Mouse (Mus musculus) hindbrain, embryonic 15.5 days (tissue): ENCODE measurements at regions not wholly inside any gene's neighbourhood (a gene's known extent, or its start where the extent isn't known, plus 50 kb on each side); places are given as distances from the start of the nearest gene placed in this dataset.

Source experiments
- ATAC-seq: fragments of 200-750 bp; cut with Nextera tagmentation; 2 replicates; pipeline ENCODE4 v1.8.0; 2017; ENCODE audit warnings: low read depth, moderate number of reproducible peaks, moderate TSS enrichment; ENCODE audit not compliant: low FRiP score
- H3K27ac ChIP-seq: fragments of 300-500 bp; sonication (generic); replicated peaks from 2 replicates; pipeline ENCODE4 v1.5.1; 2015; ENCODE audit warnings: mild to moderate bottlenecking, inconsistent platforms
- H3K27me3 ChIP-seq: fragments of 300-500 bp; sonication (generic); 2 replicates; pipeline ENCODE4 v1.6.1; 2015; ENCODE audit warnings: control low read depth, inconsistent platforms
- H3K36me3 ChIP-seq: fragments of 300-500 bp; sonication (generic); 2 replicates; pipeline ENCODE4 v1.6.1; 2015; ENCODE audit warnings: control low read depth, inconsistent platforms
- H3K4me1 ChIP-seq: fragments of 300-500 bp; sonication (generic); replicated peaks from 2 replicates; pipeline ENCODE4 v1.6.1; 2015; ENCODE audit warnings: control low read depth, inconsistent platforms
- H3K4me2 ChIP-seq: fragments of 300-500 bp; sonication (generic); 2 replicates; pipeline ENCODE4 v1.6.1; 2015; ENCODE audit warnings: moderate library complexity, mild to moderate bottlenecking, inconsistent platforms
- H3K4me3 ChIP-seq: fragments of 300-500 bp; sonication (generic); 2 replicates; pipeline ENCODE4 v1.5.1; 2015; ENCODE audit warnings: mild to moderate bottlenecking, inconsistent platforms
- H3K9ac ChIP-seq: fragments of 300-500 bp; sonication (generic); 2 replicates; pipeline ENCODE4 v1.6.1; 2015; ENCODE audit warnings: inconsistent platforms
- H3K9me3 ChIP-seq: fragments of 300-500 bp; sonication (generic); 2 replicates; pipeline ENCODE4 v1.6.1; 2016; ENCODE audit warnings: control low read depth, inconsistent platforms
- WGBS: fragments of 180-500 bp; shearing (Covaris S2); methylation state at CpG from one replicate; pipeline ENCODE4 v1.1.7; 2015; 5-methylcytosine and 5-hydroxymethylcytosine counted together

GRCm38 (mm10) chr7:117065771-117066170, 315.0 kb upstream of the Xylt1 start:
- no peak overlapping the region for H3K9ac ChIP-seq
- no peak overlapping the region for H3K27ac ChIP-seq
- no peak for ATAC-seq
- WGBS: 54% methylated on average over 2 of the region's 2 CpGs
- no peaks in the 10 kb centered on the region for H3K36me3 ChIP-seq
- H3K4me2 ChIP-seq: no peak overlapping the region
- H3K27me3 ChIP-seq: no peaks in the 10 kb centered on the region
- no peak overlapping the region for H3K4me3 ChIP-seq
- no peaks in the 10 kb centered on the region for H3K4me1 ChIP-seq
- H3K9me3 ChIP-seq: no peaks in the 10 kb centered on the region

GRCm38 (mm10) chr7:117090911-117091550, 289.7 kb upstream of the Xylt1 start:
- Histone ChIP-seq H3K4me1 (no peaks in the 10 kb centered on the region), H3K9ac (no peak overlapping the region), H3K27me3 (no peaks in the 10 kb centered on the region), H3K4me3 (no peak overlapping the region), H3K4me2 (no peak overlapping the region), H3K9me3 (no peaks in the 10 kb centered on the region), H3K36me3 (no peaks in the 10 kb centered on the region), H3K27ac (no peak overlapping the region)
- WGBS: 60% methylated on average over 6 of the region's 6 CpGs
- no peak for ATAC-seq

- WGBS: 85% methylated on average over 4 of the region's 4 CpGs
- Histone ChIP-seq H3K4me1 (no peaks in the 10 kb centered on the region), H3K4me3 (no peak overlapping the region), H3K27me3 (no peaks in the 10 kb centered on the region), H3K36me3 (no peaks in the 10 kb centered on the region), H3K4me2 (no peak overlapping the region), H3K9ac (no peak overlapping the region), H3K27ac (no peak overlapping the region), H3K9me3 (no peaks in the 10 kb centered on the region)
- no peak for ATAC-seq
Observed at GRCm38 (mm10) chr7:117092860-117093259, 287.9 kb upstream of the Xylt1 start.

- no peak overlapping the region for H3K9ac ChIP-seq
- H3K27me3 ChIP-seq: no peaks in the 10 kb centered on the region
- no peaks in the 10 kb centered on the region for H3K9me3 ChIP-seq
Observed at GRCm38 (mm10) chr7:117097618-117098017, 283.2 kb upstream of the Xylt1 start.

GRCm38 (mm10) chr7:117099041-117099440, 281.7 kb upstream of the Xylt1 start:
- no peak overlapping the region for H3K27ac ChIP-seq
- no peak overlapping the region for H3K4me2 ChIP-seq
- 79% methylated on average over 6 of the region's 6 CpGs for WGBS
- H3K4me3 ChIP-seq: no peak overlapping the region
- no peaks in the 10 kb centered on the region for H3K36me3 ChIP-seq
- H3K9me3 ChIP-seq: no peaks in the 10 kb centered on the region
- no peaks in the 10 kb centered on the region for H3K27me3 ChIP-seq
- no peak overlapping the region for H3K9ac ChIP-seq
- no peak for ATAC-seq
- H3K4me1 ChIP-seq: no peaks in the 10 kb centered on the region

More at GRCm38 (mm10) chr7:117097618-117098017, 283.2 kb upstream of the Xylt1 start:
- Histone ChIP-seq H3K4me2 (no peak overlapping the region), H3K4me1 (no peaks in the 10 kb centered on the region), H3K4me3 (no peak overlapping the region), H3K27ac (no peak overlapping the region), H3K36me3 (no peaks in the 10 kb centered on the region)
- WGBS: 69% methylated on average over 3 of the region's 3 CpGs
- ATAC-seq: no peak

GRCm38 (mm10) chr7:117103035-117103434, 277.7 kb upstream of the Xylt1 start:
- H3K27ac ChIP-seq: no peak overlapping the region
- no peak overlapping the region for H3K4me3 ChIP-seq
- no peaks in the 10 kb centered on the region for H3K36me3 ChIP-seq
- no peak for ATAC-seq
- no peaks in the 10 kb centered on the region for H3K27me3 ChIP-seq
- H3K9ac ChIP-seq: no peak overlapping the region
- 80% methylated on average over 5 of the region's 5 CpGs for WGBS
- H3K4me1 ChIP-seq: no peaks in the 10 kb centered on the region
- no peak overlapping the region for H3K4me2 ChIP-seq
- no peaks in the 10 kb centered on the region for H3K9me3 ChIP-seq

- Histone ChIP-seq H3K4me3 (no peak overlapping the region), H3K4me2 (no peak overlapping the region), H3K27ac (no peak overlapping the region), H3K9ac (no peak overlapping the region), H3K36me3 (no peaks in the 10 kb centered on the region), H3K27me3 (no peaks in the 10 kb centered on the region), H3K9me3 (no peaks in the 10 kb centered on the region), H3K4me1 (no peaks in the 10 kb centered on the region)
- WGBS: 89% methylated on average over 7 of the region's 7 CpGs
- no peak for ATAC-seq
Observed at GRCm38 (mm10) chr7:117106691-117107191, 274.0 kb upstream of the Xylt1 start.

- Histone ChIP-seq H3K9ac (no peak overlapping the region), H3K4me2 (no peak overlapping the region), H3K4me1 (no peaks in the 10 kb centered on the region), H3K36me3 (no peaks in the 10 kb centered on the region), H3K9me3 (no peaks in the 10 kb centered on the region), H3K4me3 (no peak overlapping the region), H3K27me3 (no peaks in the 10 kb centered on the region), H3K27ac (no peak overlapping the region)
- 82% methylated on average over 3 of the region's 3 CpGs for WGBS
- ATAC-seq: no peak
Observed at GRCm38 (mm10) chr7:117108391-117108790, 272.4 kb upstream of the Xylt1 start.

- Histone ChIP-seq H3K9ac (no peak overlapping the region), H3K27ac (no peak overlapping the region), H3K4me1 (no peaks in the 10 kb centered on the region), H3K4me2 (no peak overlapping the region), H3K9me3 (no peaks in the 10 kb centered on the region), H3K4me3 (no peak overlapping the region), H3K36me3 (no peaks in the 10 kb centered on the region), H3K27me3 (no peaks in the 10 kb centered on the region)
- WGBS: 80% methylated on average over 3 of the region's 3 CpGs
- no peak for ATAC-seq
Observed at GRCm38 (mm10) chr7:117127728-117128127, 253.1 kb upstream of the Xylt1 start.

GRCm38 (mm10) chr7:117134869-117135268, 245.9 kb upstream of the Xylt1 start:
- Histone ChIP-seq H3K27me3 (no peaks in the 10 kb centered on the region), H3K36me3 (no peaks in the 10 kb centered on the region), H3K9ac (no peak overlapping the region), H3K4me2 (no peak overlapping the region), H3K9me3 (no peaks in the 10 kb centered on the region), H3K4me3 (no peak overlapping the region), H3K27ac (no peak overlapping the region), H3K4me1 (peaks cover 14% of the 10 kb centered on the region)
- WGBS: 91% methylated on average over 1 of the region's 1 CpGs
- ATAC-seq: no peak

GRCm38 (mm10) chr7:117138681-117139080, 242.1 kb upstream of the Xylt1 start:
- Histone ChIP-seq H3K9me3 (no peaks in the 10 kb centered on the region), H3K36me3 (no peaks in the 10 kb centered on the region), H3K27ac (0 out of 2 replicates have a peak overlapping the region, but pooled peaks have one; percentile 54), H3K27me3 (no peaks in the 10 kb centered on the region), H3K4me2 (no peak overlapping the region), H3K4me3 (no peak overlapping the region), H3K9ac (no peak overlapping the region), H3K4me1 (peaks cover 27% of the 10 kb centered on the region)
- no peak for ATAC-seq
- 53% methylated on average over 1 of the region's 1 CpGs for WGBS

GRCm38 (mm10) chr7:117139245-117139970, 241.4 kb upstream of the Xylt1 start:
- 8% methylated on average over 5 of the region's 5 CpGs for WGBS

More at GRCm38 (mm10) chr7:117139245-117139970, 241.4 kb upstream of the Xylt1 start:
- H3K4me2 ChIP-seq: peak overlapping the region; percentile 19; the same call in 1 of the 2 replicates
- H3K4me3 ChIP-seq: no peak overlapping the region
- peak overlapping the region; percentile 61; the same call in 1 of the 2 replicates for H3K27ac ChIP-seq
- ATAC-seq: peak; percentile 90
- no peaks in the 10 kb centered on the region for H3K36me3 ChIP-seq
- H3K9ac ChIP-seq: no peak overlapping the region
- peaks cover 27% of the 10 kb centered on the region for H3K4me1 ChIP-seq
- H3K9me3 ChIP-seq: no peaks in the 10 kb centered on the region
- no peaks in the 10 kb centered on the region for H3K27me3 ChIP-seq
